Mouse (Mus musculus): ENCODE data around the gene Gpr180. TPM values are rescaled to one million over a fixed set of nuclear protein-coding genes. Genes with fewer than 3 reads are reported as not detected.

The Gpr180 gene
- polyA plus RNA-seq, 1 experiment from 2014 or later, result 39.3 TPM

GRCm38 (mm10) chr14:118202006-118202405 is 65.0 kb downstream of the Gpr180 start:
- H3K27ac ChIP-seq (ENCODE audit: low read depth, low read length), result no peak overlapping the region
- no peaks in the 10 kb centered on the region for H3K36me3 ChIP-seq (ENCODE audit: control insufficient read depth, insufficient read depth, low read length)
- ATAC-seq (replicated peaks; ENCODE audit: low FRiP score) (no peak), DNase-seq (ENCODE audit: low spot score) (no peak)
- 89% methylated on average over 5 of the region's 5 CpGs for WGBS
- H3K4me1 ChIP-seq (replicated peaks; ENCODE audit: control insufficient read depth, insufficient read depth, low read length), result no peaks in the 10 kb centered on the region
- no peaks in the 10 kb centered on the region for H3K9me3 ChIP-seq (ENCODE audit: control insufficient read depth, low read length)
- no peak overlapping the region for H3K9ac ChIP-seq (ENCODE audit: low read length)
- H3K4me2 ChIP-seq (ENCODE audit: low read depth, low read length, severe bottlenecking), result no peak overlapping the region
- no peaks in the 10 kb centered on the region for H3K27me3 ChIP-seq (ENCODE audit: control insufficient read depth, insufficient read depth, low read length)
- no peak overlapping the region for H3K4me3 ChIP-seq (ENCODE audit: low read depth, low read length)

GRCm38 (mm10) chr14:118203031-118203430 is 66.1 kb downstream of the Gpr180 start:
- H3K27ac ChIP-seq (ENCODE audit: low read depth, low read length), result no peak overlapping the region
- no peaks in the 10 kb centered on the region for H3K36me3 ChIP-seq (ENCODE audit: control insufficient read depth, insufficient read depth, low read length)
- H3K27me3 ChIP-seq (ENCODE audit: control insufficient read depth, insufficient read depth, low read length), result no peaks in the 10 kb centered on the region
- 81% methylated on average over 7 of the region's 7 CpGs for whole genome bisulfite sequencing
- no peaks in the 10 kb centered on the region for H3K4me1 ChIP-seq (replicated peaks; ENCODE audit: control insufficient read depth, insufficient read depth, low read length)
- no peaks in the 10 kb centered on the region; the same call in 1 of the 2 replicates for H3K9me3 ChIP-seq (ENCODE audit: control insufficient read depth, low read length)
- no peak for ATAC-seq (replicated peaks; ENCODE audit: low FRiP score)
- no peak for DNase-seq (ENCODE audit: low spot score)
- no peak overlapping the region for H3K4me2 ChIP-seq (ENCODE audit: low read depth, low read length, severe bottlenecking)
- no peak overlapping the region for H3K4me3 ChIP-seq (ENCODE audit: low read depth, low read length)
- H3K9ac ChIP-seq (ENCODE audit: low read length), result no peak overlapping the region

- WGBS, result 82% methylated on average over 3 of the region's 3 CpGs
- H3K27me3 ChIP-seq (ENCODE audit: control insufficient read depth, insufficient read depth, low read length), result no peaks in the 10 kb centered on the region
- ATAC-seq (replicated peaks; ENCODE audit: low FRiP score), result no peak
- H3K27ac ChIP-seq (ENCODE audit: low read depth, low read length), result no peak overlapping the region
- no peak overlapping the region for H3K4me2 ChIP-seq (ENCODE audit: low read depth, low read length, severe bottlenecking)
- DNase-seq (ENCODE audit: low spot score), result no peak
- no peaks in the 10 kb centered on the region for H3K36me3 ChIP-seq (ENCODE audit: control insufficient read depth, insufficient read depth, low read length)
- H3K4me3 ChIP-seq (ENCODE audit: low read depth, low read length), result no peak overlapping the region
- H3K9ac ChIP-seq (ENCODE audit: low read length), result no peak overlapping the region
- H3K9me3 ChIP-seq (ENCODE audit: control insufficient read depth, low read length), result no peaks in the 10 kb centered on the region; the same call in 1 of the 2 replicates
- H3K4me1 ChIP-seq (replicated peaks; ENCODE audit: control insufficient read depth, insufficient read depth, low read length), result no peaks in the 10 kb centered on the region; the same call in 1 of the 2 replicates
These were observed 70.4 kb downstream of the Gpr180 start for GRCm38 (mm10) chr14:118207347-118207746.

- DNase-seq (ENCODE audit: low spot score) (no peak), ATAC-seq (replicated peaks; ENCODE audit: low FRiP score) (peak; percentile 55; the same call in 1 of the 2 replicates)
- Histone ChIP-seq H3K4me1 (replicated peaks; ENCODE audit: control insufficient read depth, insufficient read depth, low read length) (no peaks in the 10 kb centered on the region; the same call in 1 of the 2 replicates), H3K27me3 (ENCODE audit: control insufficient read depth, insufficient read depth, low read length) (no peaks in the 10 kb centered on the region; the same call in 1 of the 2 replicates), H3K9ac (ENCODE audit: low read length) (no peak overlapping the region), H3K4me2 (ENCODE audit: low read depth, low read length, severe bottlenecking) (no peak overlapping the region), H3K27ac (ENCODE audit: low read depth, low read length) (no peak overlapping the region), H3K4me3 (ENCODE audit: low read depth, low read length) (no peak overlapping the region), H3K36me3 (ENCODE audit: control insufficient read depth, insufficient read depth, low read length) (no peaks in the 10 kb centered on the region), H3K9me3 (ENCODE audit: control insufficient read depth, low read length) (no peaks in the 10 kb centered on the region; the same call in 1 of the 2 replicates)
- 17% methylated on average over 5 of the region's 5 CpGs for WGBS
These were observed 72.7 kb downstream of the Gpr180 start for GRCm38 (mm10) chr14:118209642-118210041.

GRCm38 (mm10) chr14:118212188-118212804 is 75.3 kb downstream of the Gpr180 start:
- Histone ChIP-seq H3K27me3 (ENCODE audit: control insufficient read depth, insufficient read depth, low read length) (no peaks in the 10 kb centered on the region; the same call in 1 of the 2 replicates), H3K4me2 (ENCODE audit: low read depth, low read length, severe bottlenecking) (no peak overlapping the region), H3K36me3 (ENCODE audit: control insufficient read depth, insufficient read depth, low read length) (no peaks in the 10 kb centered on the region), H3K9ac (ENCODE audit: low read length) (no peak overlapping the region), H3K9me3 (ENCODE audit: control insufficient read depth, low read length) (no peaks in the 10 kb centered on the region; the same call in 1 of the 2 replicates), H3K4me1 (replicated peaks; ENCODE audit: control insufficient read depth, insufficient read depth, low read length) (no peaks in the 10 kb centered on the region; the same call in 1 of the 2 replicates), H3K27ac (ENCODE audit: low read depth, low read length) (no peak overlapping the region), H3K4me3 (ENCODE audit: low read depth, low read length) (no peak overlapping the region)
- DNase-seq (ENCODE audit: low spot score) (no peak), ATAC-seq (replicated peaks; ENCODE audit: low FRiP score) (no peak)
- WGBS, result 65% methylated on average over 15 of the region's 15 CpGs

Other genes with a start within 250 kb of the Gpr180 start
- gene Dct, start 84.9 kb upstream of the Gpr180 start, polyA plus RNA-seq (2014; fragmentation: Nextera tagmentation; extraction: Ambion mirVana), result 8.5 and 9.7 TPM in 2 replicates
- gene Tgds, start 4.4 kb upstream of the Gpr180 start, polyA plus RNA-seq (2014; fragmentation: Nextera tagmentation; extraction: Ambion mirVana), result 27.6 and 30.3 TPM in 2 replicates
- gene Sox21, start 99.9 kb downstream of the Gpr180 start, polyA plus RNA-seq (2014; fragmentation: Nextera tagmentation; extraction: Ambion mirVana), result 21.6 and 23.8 TPM in 2 replicates
- gene Gm9376, start 129.8 kb downstream of the Gpr180 start, polyA plus RNA-seq (2014; fragmentation: Nextera tagmentation; extraction: Ambion mirVana), result not detected in 2 replicates

All from forebrain, embryonic 11.5 days (tissue).